Mouse (Mus musculus) myocyte (in vitro differentiated cells): ENCODE results near the gene Gas7.

Source experiments
- MAX ChIP-seq: IDR thresholded peaks from one replicate; pipeline ENCODE4 v1.6.1; 2011; ENCODE audit warnings: low read depth, mild to moderate bottlenecking, control low read depth
- POLR2A ChIP-seq: IDR thresholded peaks from one replicate; pipeline ENCODE4 v1.6.1; 2011; ENCODE audit warnings: low read depth, mild to moderate bottlenecking, control low read depth, moderate library complexity; ENCODE audit not compliant: insufficient read length
- USF1 ChIP-seq: IDR thresholded peaks from one replicate; pipeline ENCODE4 v1.6.1; 2011; ENCODE audit warnings: low read depth, mild to moderate bottlenecking, control low read depth, moderate library complexity

- TF ChIP-seq POLR2A (no peak), USF1 (no peak), MAX (no peak)
Observed at GRCm38 (mm10) chr11:67642421-67642820, 187.2 kb downstream of the Gas7 start.
